Mouse (Mus musculus) embryonic facial prominence, embryonic 10.5 days (tissue): ENCODE results near the gene Dnm2. TPM values are rescaled to one million over a fixed set of nuclear protein-coding genes. Genes with fewer than 3 reads are reported as not detected.

ENCODE experiments used
- DNase-seq: peaks from one replicate; pipeline ENCODE4 v3.0.0-alpha.2; 2017; ENCODE audit warnings: low spot score
- H3K27ac ChIP-seq: fragments of 300-500 bp; sonication (generic); replicated peaks from 2 replicates; pipeline ENCODE4 v1.5.1; 2016; ENCODE audit warnings: mild to moderate bottlenecking
- H3K27me3 ChIP-seq: fragments of 300-500 bp; sonication (generic); replicated peaks from 2 replicates; pipeline ENCODE4 v1.6.1; 2016; ENCODE audit warnings: low read depth, mild to moderate bottlenecking; ENCODE audit not compliant: poor library complexity, severe bottlenecking
- H3K36me3 ChIP-seq: fragments of 300-500 bp; sonication (generic); replicated peaks from 2 replicates; pipeline ENCODE4 v1.6.1; 2016; ENCODE audit warnings: mild to moderate bottlenecking, moderate library complexity
- H3K4me1 ChIP-seq: fragments of 300-500 bp; sonication (generic); 2 replicates; pipeline ENCODE4 v1.6.1; 2016
- H3K4me3 ChIP-seq: fragments of 300-500 bp; sonication (generic); 2 replicates; pipeline ENCODE4 v1.5.1; 2016; ENCODE audit warnings: mild to moderate bottlenecking, moderate library complexity
- H3K9me3 ChIP-seq: fragments of 300-500 bp; sonication (generic); 2 replicates; pipeline ENCODE4 v1.6.1; 2016; ENCODE audit warnings: mild to moderate bottlenecking
- whole genome bisulfite sequencing: fragments of 180-500 bp; shearing (Covaris S2); methylation state at CpG from one replicate; pipeline ENCODE4 v1.1.7; 2016; 5-methylcytosine and 5-hydroxymethylcytosine counted together
- polyA plus RNA-seq: library from polyadenylated mRNA; unstranded; fragments of >200 nt; fragmentation: Nextera tagmentation; extraction: Ambion mirVana; gene quantifications from 2 replicates; pipeline ENCODE4 v1.2.1, GENCODE M21; 2016

Gene Dnm2
- 72.9 and 73.7 TPM in 2 replicates for polyA plus RNA-seq

DNA sequence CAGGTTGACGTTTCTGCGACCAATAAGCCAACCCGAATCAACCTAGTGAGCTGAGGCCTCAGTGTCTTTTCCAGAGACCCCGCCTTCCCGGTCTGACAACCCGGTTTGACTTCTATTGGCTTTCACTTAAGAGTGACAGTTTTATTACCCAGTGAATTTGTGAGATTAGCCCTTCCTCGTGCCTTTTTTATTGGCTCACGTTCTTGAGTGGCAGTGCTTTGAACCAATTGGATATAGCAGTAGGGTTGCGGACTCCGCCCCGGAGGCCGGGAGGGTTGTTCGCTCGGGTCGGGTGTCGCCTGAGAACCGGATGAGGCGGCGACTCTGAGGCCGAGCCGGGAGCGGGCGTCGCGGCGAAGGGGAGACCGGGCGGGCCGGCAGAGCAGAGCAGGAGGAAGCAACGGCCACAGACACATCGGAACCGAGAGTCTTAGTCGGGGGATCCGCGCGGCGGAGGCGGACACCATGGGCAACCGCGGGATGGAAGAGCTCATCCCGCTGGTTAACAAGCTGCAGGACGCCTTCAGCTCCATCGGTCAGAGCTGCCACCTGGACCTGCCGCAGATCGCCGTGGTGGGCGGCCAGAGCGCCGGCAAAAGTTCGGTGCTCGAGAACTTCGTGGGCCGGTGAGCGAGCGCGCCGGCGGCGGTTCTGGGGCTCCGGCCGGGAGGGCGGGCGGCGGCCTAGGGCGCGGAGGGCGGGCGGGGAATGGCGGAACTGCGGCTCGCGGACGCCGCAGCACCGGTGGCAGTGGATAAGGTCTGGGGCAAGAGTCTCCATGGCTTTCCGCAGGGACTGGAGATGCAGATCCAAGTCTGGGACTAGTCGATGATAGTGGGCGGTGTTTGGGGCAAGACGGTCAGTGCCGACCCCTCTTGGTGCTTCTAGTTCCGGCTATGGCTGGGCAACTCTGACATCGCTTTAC is at the start of gene Dnm2:
TSS of gene Dnm2 (plus strand) at position 278 of the 925 bp plus-strand sequence.
- Histone ChIP-seq H3K9me3 (no peaks in the 10 kb centered on the region), H3K36me3 (peaks cover 26% of the 10 kb centered on the region), H3K27ac (peak within 1 kb of the TSS; percentile 87), H3K27me3 (no peaks in the 10 kb centered on the region), H3K4me1 (peaks cover 23% of the 10 kb centered on the region), H3K4me3 (peak within 1 kb of the TSS; percentile 95)
- DNase-seq, result peak; percentile 96
- under 1% methylated on average over 82 of the region's 82 CpGs for WGBS

DNA sequence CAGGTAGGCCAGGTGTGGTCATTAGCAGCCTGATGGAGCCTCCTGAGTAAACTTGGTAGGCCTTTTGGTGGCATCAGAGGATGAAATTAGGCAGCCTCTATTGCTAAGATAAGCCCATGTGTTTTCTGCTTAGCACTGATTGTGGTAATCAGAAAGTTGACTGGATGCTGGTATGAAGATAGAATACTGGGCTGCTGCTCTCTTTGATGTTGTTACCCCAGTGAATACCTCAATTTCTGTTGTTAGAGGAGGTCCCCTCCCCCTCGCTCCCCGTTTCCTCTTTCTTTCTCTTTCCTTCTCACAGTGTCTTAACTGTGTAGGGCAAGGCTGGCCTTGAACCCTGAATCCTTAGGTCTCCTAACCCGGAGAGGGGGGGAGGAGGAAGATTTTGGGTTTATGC is 45.5 kb upstream of the Dnm2 start:
- H3K27me3 ChIP-seq, result no peaks in the 10 kb centered on the region
- no peak overlapping the region for H3K4me3 ChIP-seq
- H3K9me3 ChIP-seq, result no peaks in the 10 kb centered on the region
- H3K27ac ChIP-seq, result no peak overlapping the region
- H3K36me3 ChIP-seq, result peaks cover 88% of the 10 kb centered on the region
- peaks cover 7% of the 10 kb centered on the region; the same call in 1 of the 2 replicates for H3K4me1 ChIP-seq
- WGBS, result 87% methylated on average over 3 of the region's 3 CpGs
- no peak for DNase-seq

DNA sequence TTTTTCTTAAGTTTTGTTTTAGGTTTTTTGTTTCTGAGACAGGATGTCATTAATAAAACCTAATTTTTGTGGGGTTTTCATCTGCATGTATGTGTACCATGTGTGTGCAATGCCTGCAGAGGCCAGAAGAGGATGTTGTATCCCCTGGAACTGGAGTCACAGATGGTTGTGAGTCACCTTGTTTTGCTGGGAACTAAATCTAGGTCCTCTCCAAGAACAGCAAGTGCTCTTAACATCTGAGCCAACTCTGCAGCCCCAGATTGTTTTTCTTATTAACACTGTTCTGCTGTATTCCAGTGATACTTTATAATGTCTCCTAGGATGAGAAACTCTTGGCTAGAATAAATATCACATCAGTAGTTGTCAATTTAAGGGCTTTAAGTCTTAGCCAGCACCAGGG is 43.8 kb upstream of the Dnm2 start:
- Histone ChIP-seq H3K27ac (no peak overlapping the region), H3K4me1 (peaks cover 8% of the 10 kb centered on the region; the same call in 1 of the 2 replicates), H3K9me3 (no peaks in the 10 kb centered on the region), H3K36me3 (peaks cover 84% of the 10 kb centered on the region), H3K4me3 (no peak overlapping the region), H3K27me3 (no peaks in the 10 kb centered on the region)
- DNase-seq, result no peak

DNA sequence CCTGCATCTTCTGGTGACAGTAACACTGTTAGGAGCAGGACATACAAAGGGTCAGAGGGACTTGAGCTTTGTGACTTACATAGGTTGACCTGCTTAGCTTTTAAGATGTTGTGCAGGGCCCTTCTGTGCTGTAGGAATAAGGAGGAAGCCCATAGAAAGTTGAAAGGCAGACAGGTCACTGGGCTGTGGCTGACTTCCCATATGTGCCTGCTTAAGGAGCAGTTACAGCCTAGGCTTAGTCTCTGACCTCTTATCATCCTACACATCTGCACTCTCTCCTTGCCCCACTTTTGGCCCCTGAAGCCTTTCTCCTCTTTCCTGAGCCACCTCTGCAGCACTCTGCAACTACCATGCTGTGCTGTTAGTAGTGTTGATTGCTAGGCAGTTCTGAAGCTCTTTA is 40.7 kb upstream of the Dnm2 start:
- Histone ChIP-seq H3K9me3 (no peaks in the 10 kb centered on the region), H3K27me3 (no peaks in the 10 kb centered on the region), H3K36me3 (peaks cover 86% of the 10 kb centered on the region), H3K27ac (no peak overlapping the region), H3K4me3 (no peak overlapping the region), H3K4me1 (peaks cover 8% of the 10 kb centered on the region; the same call in 1 of the 2 replicates)
- DNase-seq, result no peak

DNA sequence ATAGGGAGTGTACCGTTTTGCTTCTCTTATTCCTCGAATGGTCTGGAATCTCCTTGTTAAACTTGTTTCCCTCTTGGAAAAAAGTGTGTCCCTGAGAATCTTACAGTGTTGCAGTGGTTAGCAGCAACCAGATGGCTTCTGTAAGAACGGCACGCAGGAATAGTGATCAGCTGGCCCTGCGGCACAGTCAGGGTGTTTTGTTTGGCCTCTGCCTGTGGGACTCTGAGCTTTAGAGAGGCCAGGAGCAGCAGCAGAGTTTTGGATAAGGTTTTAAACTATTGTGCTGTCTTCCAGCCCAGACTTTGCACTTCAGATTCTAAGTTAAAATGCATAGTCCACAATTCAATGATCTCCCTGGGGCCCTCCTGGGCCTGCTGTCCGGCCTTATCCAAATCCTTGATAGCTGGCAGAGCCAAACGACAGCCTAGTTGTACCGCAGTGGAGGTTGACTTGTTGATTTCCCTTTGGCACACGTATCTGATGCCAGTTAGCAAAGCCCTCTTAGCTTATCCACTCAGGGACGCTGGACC is 32.0 kb upstream of the Dnm2 start:
- Histone ChIP-seq H3K4me1 (no peaks in the 10 kb centered on the region), H3K27ac (no peak overlapping the region), H3K4me3 (no peak overlapping the region), H3K27me3 (no peaks in the 10 kb centered on the region), H3K36me3 (peaks cover 100% of the 10 kb centered on the region), H3K9me3 (no peaks in the 10 kb centered on the region)
- 91% methylated on average over 10 of the region's 10 CpGs for WGBS
- no peak for DNase-seq

DNA sequence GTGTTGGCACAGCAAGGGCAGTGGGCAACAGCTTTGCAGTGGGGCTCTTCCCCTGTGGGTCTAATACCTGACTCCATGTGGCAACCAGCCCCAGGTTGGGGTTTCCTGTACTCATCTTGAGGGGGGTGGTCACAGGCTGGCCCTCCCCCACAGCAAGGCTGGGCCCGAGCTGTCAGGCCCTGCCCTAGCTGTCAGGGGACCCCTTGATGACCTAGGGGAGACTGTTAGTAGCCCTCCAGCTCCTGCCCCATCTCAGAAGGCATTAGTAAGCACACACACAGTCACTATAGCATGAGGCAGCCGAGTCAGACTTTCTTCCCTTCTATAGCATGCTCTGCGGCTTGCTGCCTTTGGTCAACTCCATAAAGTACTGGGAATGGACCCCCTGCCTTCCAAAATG is 29.0 kb upstream of the Dnm2 start:
- Histone ChIP-seq H3K27me3 (no peaks in the 10 kb centered on the region), H3K4me3 (no peak overlapping the region), H3K4me1 (no peaks in the 10 kb centered on the region), H3K9me3 (no peaks in the 10 kb centered on the region), H3K27ac (no peak overlapping the region), H3K36me3 (peaks cover 100% of the 10 kb centered on the region)
- DNase-seq, result no peak
- WGBS, result 89% methylated on average over 3 of the region's 3 CpGs

DNA sequence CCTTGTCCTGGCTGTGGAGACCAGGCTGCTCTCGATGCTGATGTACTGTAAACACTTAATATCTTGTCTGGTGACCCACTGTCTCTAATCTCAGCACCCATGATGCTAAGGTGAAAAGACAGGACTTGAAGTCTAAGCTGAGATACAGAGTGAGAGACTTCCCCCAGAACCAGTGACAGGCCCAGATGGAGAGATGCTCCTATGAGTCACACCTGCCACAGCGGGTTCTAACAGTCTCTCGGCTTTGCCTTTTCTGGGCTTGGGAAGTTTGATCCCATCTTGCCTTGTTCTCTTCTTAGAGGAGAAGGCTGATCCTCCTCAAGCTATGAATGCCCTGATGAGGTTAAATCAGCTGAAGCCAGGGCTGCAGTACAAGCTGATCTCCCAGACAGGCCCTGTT is 27.5 kb upstream of the Dnm2 start:
- Histone ChIP-seq H3K9me3 (no peaks in the 10 kb centered on the region), H3K36me3 (peaks cover 100% of the 10 kb centered on the region), H3K27ac (no peak overlapping the region), H3K4me1 (no peaks in the 10 kb centered on the region), H3K4me3 (no peak overlapping the region), H3K27me3 (no peaks in the 10 kb centered on the region)
- 96% methylated on average over 3 of the region's 3 CpGs for WGBS
- no peak for DNase-seq

DNA sequence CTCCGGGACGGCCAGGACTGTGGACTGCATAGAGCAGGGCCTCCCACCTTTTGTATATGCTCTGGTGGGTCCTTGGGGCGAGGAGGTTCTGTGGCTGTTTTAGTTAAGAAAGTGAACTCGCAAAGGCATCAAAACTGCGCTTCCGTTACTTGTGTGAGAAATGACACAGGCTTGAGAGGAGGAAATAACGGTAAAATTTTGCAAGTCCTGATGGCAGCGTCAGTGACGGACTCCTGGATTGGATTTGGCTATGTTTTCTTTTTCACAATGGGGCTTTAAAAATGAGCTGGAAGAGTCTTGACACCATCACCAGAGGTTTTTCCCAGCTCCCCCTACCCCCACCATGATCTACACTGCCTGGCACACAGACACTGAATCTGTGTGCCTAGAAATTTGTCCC is 23.7 kb upstream of the Dnm2 start:
- H3K4me3 ChIP-seq, result no peak overlapping the region
- no peaks in the 10 kb centered on the region for H3K4me1 ChIP-seq
- no peaks in the 10 kb centered on the region for H3K27me3 ChIP-seq
- DNase-seq, result no peak
- no peaks in the 10 kb centered on the region for H3K9me3 ChIP-seq
- peaks cover 100% of the 10 kb centered on the region for H3K36me3 ChIP-seq
- WGBS, result 94% methylated on average over 9 of the region's 9 CpGs
- H3K27ac ChIP-seq, result no peak overlapping the region

DNA sequence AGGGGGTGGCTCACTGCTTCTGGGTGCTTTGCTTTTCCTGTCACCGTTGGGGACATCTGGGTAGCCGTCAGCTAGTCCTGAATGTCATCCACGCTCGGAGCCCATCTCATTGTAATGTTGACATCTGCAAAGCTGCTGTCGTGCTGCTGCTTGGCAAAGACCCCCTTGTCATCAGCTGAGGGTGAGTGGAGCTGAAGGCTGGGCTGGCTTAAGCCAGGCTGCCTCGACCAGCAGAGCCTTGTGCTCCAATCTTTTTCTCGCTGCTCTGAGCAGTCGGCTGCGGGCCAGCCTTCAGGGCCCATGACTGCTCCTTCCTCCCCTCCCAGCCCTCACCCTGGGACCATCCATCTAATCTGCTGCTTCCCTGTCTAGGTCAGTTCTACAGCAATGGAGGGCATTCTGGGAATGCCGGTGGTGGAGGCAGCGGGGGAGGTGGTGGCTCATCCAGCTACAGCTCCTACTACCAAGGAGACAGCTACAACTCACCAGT is 21.9 kb upstream of the Dnm2 start:
- DNase-seq, result no peak
- no peaks in the 10 kb centered on the region for H3K27me3 ChIP-seq
- H3K27ac ChIP-seq, result no peak overlapping the region
- H3K4me1 ChIP-seq, result no peaks in the 10 kb centered on the region
- H3K36me3 ChIP-seq, result peaks cover 96% of the 10 kb centered on the region
- WGBS, result 90% methylated on average over 11 of the region's 11 CpGs
- H3K4me3 ChIP-seq, result no peak overlapping the region
- H3K9me3 ChIP-seq, result no peaks in the 10 kb centered on the region

DNA sequence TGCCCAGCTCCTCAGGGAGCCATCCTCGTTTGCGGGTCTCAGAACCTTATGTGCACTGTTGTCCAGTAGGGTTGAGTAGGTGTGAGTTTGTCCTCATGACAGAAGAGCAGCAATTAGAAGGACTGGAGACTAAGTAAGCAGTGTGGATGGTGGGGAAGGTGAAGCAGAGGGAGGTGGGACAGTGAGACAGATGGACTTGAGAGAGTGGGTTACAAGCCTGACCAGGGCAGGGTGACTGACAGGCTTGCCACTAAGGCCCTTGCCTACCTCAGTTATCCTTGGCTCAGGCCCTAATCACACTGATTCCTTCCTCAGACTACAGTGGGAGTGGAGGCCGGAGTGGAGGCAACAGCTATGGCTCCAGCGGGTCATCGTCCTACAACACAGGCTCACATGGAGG is 21.0 kb upstream of the Dnm2 start:
- Histone ChIP-seq H3K4me3 (no peak overlapping the region), H3K4me1 (no peaks in the 10 kb centered on the region), H3K27ac (no peak overlapping the region), H3K27me3 (no peaks in the 10 kb centered on the region), H3K9me3 (no peaks in the 10 kb centered on the region), H3K36me3 (peaks cover 87% of the 10 kb centered on the region)
- WGBS, result 95% methylated on average over 5 of the region's 5 CpGs
- no peak for DNase-seq

DNA sequence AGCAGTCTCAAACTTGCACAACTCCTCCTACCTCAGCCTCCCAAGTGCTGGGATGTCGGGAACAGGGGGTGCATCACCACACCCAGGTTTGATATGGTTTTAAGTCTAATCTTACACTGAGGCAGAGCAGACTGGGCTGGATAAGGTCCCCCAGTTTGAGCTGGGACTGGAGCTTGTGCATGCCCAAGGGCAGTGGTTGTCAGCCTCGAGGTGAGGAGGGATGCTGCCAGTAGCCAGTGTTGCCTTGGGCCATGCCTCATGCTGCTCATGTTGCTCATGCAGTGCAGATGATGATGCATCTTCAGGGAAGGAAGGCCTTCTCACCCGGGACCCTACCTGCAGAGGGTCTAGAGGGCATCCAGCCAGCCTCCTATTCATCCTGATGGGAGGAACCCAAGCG is 19.2 kb upstream of the Dnm2 start:
- no peak for DNase-seq
- no peak overlapping the region for H3K4me3 ChIP-seq
- no peaks in the 10 kb centered on the region for H3K27me3 ChIP-seq
- peaks cover 69% of the 10 kb centered on the region for H3K36me3 ChIP-seq
- H3K9me3 ChIP-seq, result no peaks in the 10 kb centered on the region
- no peak overlapping the region for H3K27ac ChIP-seq
- 76% methylated on average over 4 of the region's 4 CpGs for WGBS
- no peaks in the 10 kb centered on the region for H3K4me1 ChIP-seq

DNA sequence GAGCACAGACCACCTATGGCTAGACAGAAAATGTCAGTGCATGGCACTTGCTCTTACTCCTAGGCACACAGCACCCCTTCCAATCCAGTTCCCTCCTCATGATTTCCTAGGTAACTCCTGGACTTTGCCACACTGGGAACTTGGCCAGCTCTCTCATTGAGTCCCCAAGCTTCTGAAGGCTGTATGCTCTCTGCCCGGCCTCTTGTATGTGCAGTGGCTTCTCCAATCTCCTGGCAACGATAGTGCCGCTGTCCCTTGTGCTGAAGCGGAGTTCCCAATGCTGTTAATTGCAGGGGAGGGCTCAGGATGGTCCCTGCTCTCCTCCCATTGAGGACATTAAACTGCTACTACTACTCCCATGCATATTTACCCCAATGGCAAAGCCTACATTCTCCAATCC is 16.8 kb upstream of the Dnm2 start:
- no peaks in the 10 kb centered on the region for H3K9me3 ChIP-seq
- H3K36me3 ChIP-seq, result peaks cover 45% of the 10 kb centered on the region
- no peak overlapping the region for H3K27ac ChIP-seq
- 26% methylated on average over 4 of the region's 4 CpGs for WGBS
- H3K4me1 ChIP-seq, result peaks cover 12% of the 10 kb centered on the region
- H3K4me3 ChIP-seq, result no peak overlapping the region
- no peaks in the 10 kb centered on the region for H3K27me3 ChIP-seq
- DNase-seq, result peak; percentile 46

DNA sequence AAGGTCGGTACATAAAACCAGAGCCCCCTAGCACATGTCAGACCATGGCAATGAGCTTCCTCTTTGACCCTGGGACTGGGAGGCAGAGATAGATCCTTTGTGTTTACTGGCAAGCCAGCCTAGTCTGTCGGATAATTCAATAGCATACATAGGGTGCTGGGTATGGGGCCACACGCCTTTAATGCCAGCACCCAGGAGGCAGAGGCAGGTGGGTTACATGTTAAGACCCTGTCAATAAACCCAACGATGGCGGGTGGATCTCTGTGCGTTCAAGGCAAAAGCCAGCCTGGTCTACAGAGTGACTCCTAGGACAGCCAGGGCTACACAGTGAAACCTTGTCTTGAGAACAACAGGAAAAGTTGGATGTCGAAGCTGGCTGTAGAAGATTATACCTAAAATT is 16.1 kb upstream of the Dnm2 start:
- WGBS, result 81% methylated on average over 7 of the region's 7 CpGs
- H3K36me3 ChIP-seq, result peaks cover 38% of the 10 kb centered on the region
- H3K4me3 ChIP-seq, result no peak overlapping the region
- H3K27me3 ChIP-seq, result no peaks in the 10 kb centered on the region
- DNase-seq, result no peak
- H3K27ac ChIP-seq, result no peak overlapping the region
- peaks cover 12% of the 10 kb centered on the region for H3K4me1 ChIP-seq
- no peaks in the 10 kb centered on the region for H3K9me3 ChIP-seq
